Comparison of ENCODE assay signal across 9 mouse cellular contexts in genomic region chr4:148651045-148651444, GRCm38 (mm10). TPM values are rescaled to one million over a fixed set of nuclear protein-coding genes. Genes with fewer than 3 reads are reported as not detected.
A peak's percentile ranks its signal among the peaks of the same experiment; 100 is the strongest.
DNase-seq lines count a peak whose midpoint lies in the region; ATAC-seq and TF ChIP-seq lines count a peak whose summit lies in the region.
"Had no signal": no experiment of that assay in that cellular context is flagged by ENCODE, and none has a peak within 500 bp of the region (broad histone marks: within the 10 kb centered on the region; RNA-seq: fewer than 3 reads in every experiment).

No protein-coding gene starts in this region.

- no peak overlapping the region for H3K27ac ChIP-seq in kidney, embryonic 15.5 days
- H3K27ac ChIP-seq in hindbrain, embryonic 12.5 days: no peak overlapping the region
- H3K27ac ChIP-seq in small intestine, adult 2 months (ENCODE audit: insufficient read depth, low read depth, low read length): peak overlapping the region; percentile 70
- no peak overlapping the region for H3K27ac ChIP-seq in midbrain, embryonic 14.5 days (replicated peaks; ENCODE audit: low read depth, low read length)
- H3K27ac ChIP-seq: macrophage had no signal

- no peak for ATAC-seq in kidney, embryonic 15.5 days (replicated peaks; ENCODE audit: low FRiP score)
- peak; percentile 86 for ATAC-seq in cerebellum, adult (ENCODE audit: insufficient number of reproducible peaks, low FRiP score, low TSS enrichment)
- peak; percentile 80 for ATAC-seq in hindbrain, embryonic 12.5 days (ENCODE audit: low FRiP score)
- no peak for ATAC-seq in midbrain, embryonic 14.5 days (ENCODE audit: low FRiP score, low TSS enrichment)

- DNase-seq in kidney, adult 11 months: peak; percentile 61
- no peak for DNase-seq in retina, embryonic 14.5 days (ENCODE audit: low spot score)
- no peak for DNase-seq in midbrain, embryonic 14.5 days
- no peak for DNase-seq in right cerebral cortex, postnatal 14 days

- no peaks in the 10 kb centered on the region for H3K27me3 ChIP-seq in kidney, embryonic 15.5 days
- no peaks in the 10 kb centered on the region for H3K27me3 ChIP-seq in hindbrain, embryonic 12.5 days
- no peaks in the 10 kb centered on the region for H3K27me3 ChIP-seq in small intestine, adult 2 months (ENCODE audit: control insufficient read depth, insufficient read depth, low read length)
- no peaks in the 10 kb centered on the region for H3K27me3 ChIP-seq in midbrain, embryonic 14.5 days (ENCODE audit: control insufficient read depth, insufficient read depth, low read length)

- no peak for TF ChIP-seq CTCF in small intestine, adult 2 months (IDR thresholded peaks at IDR 0.05; ENCODE audit: extremely low read depth, insufficient read length, insufficient replicate concordance, low read depth, low read length)

- H3K4me3 ChIP-seq in kidney, embryonic 15.5 days (replicated peaks): no peak overlapping the region
- no peak overlapping the region for H3K4me3 ChIP-seq in hindbrain, embryonic 12.5 days
- H3K4me3 ChIP-seq in small intestine, adult 2 months (ENCODE audit: low read depth, low read length): no peak overlapping the region
- no peak overlapping the region for H3K4me3 ChIP-seq in midbrain, embryonic 14.5 days (replicated peaks; ENCODE audit: low read depth, low read length)

- 76% methylated on average over 9 of the region's 9 CpGs for WGBS in kidney, embryonic 15.5 days
- 35% methylated on average over 9 of the region's 9 CpGs for WGBS in hindbrain, embryonic 12.5 days
- WGBS in small intestine, adult 2 months: 26% methylated on average over 9 of the region's 9 CpGs
- WGBS in midbrain, embryonic 14.5 days: 76% methylated on average over 9 of the region's 9 CpGs

- TF ChIP-seq POLR2A in small intestine, adult 2 months (IDR thresholded peaks at IDR 0.05; ENCODE audit: low read depth, low read length): no peak

- no peak overlapping the region for H3K9ac ChIP-seq in kidney, embryonic 15.5 days
- no peak overlapping the region for H3K9ac ChIP-seq in hindbrain, embryonic 12.5 days
- no peak overlapping the region for H3K9ac ChIP-seq in midbrain, embryonic 14.5 days (replicated peaks; ENCODE audit: low read length)

- H3K4me2 ChIP-seq in kidney, embryonic 15.5 days: no peak overlapping the region
- H3K4me2 ChIP-seq in hindbrain, embryonic 12.5 days (replicated peaks): no peak overlapping the region
- no peak overlapping the region for H3K4me2 ChIP-seq in midbrain, embryonic 14.5 days (ENCODE audit: low read length)

- H3K36me3 ChIP-seq in kidney, embryonic 15.5 days: no peaks in the 10 kb centered on the region
- no peaks in the 10 kb centered on the region for H3K36me3 ChIP-seq in hindbrain, embryonic 12.5 days
- no peaks in the 10 kb centered on the region for H3K36me3 ChIP-seq in small intestine, adult 2 months (ENCODE audit: control insufficient read depth, insufficient read depth, low read length)
- no peaks in the 10 kb centered on the region for H3K36me3 ChIP-seq in midbrain, embryonic 14.5 days (ENCODE audit: control insufficient read depth, insufficient read depth, low read length)

- no peaks in the 10 kb centered on the region for H3K4me1 ChIP-seq in kidney, embryonic 15.5 days
- H3K4me1 ChIP-seq in hindbrain, embryonic 12.5 days: peaks cover 5% of the 10 kb centered on the region; the same call in 1 of the 2 replicates
- peaks cover 12% of the 10 kb centered on the region for H3K4me1 ChIP-seq in small intestine, adult 2 months (ENCODE audit: control insufficient read depth, insufficient read depth, insufficient read length, low read length)
- no peaks in the 10 kb centered on the region for H3K4me1 ChIP-seq in midbrain, embryonic 14.5 days (ENCODE audit: control insufficient read depth, insufficient read depth, low read length)

- H3K9me3 ChIP-seq in kidney, embryonic 15.5 days (replicated peaks): no peaks in the 10 kb centered on the region
- 0 out of 2 replicates have a peak, but pooled peaks cover 2% of the 10 kb centered on the region for H3K9me3 ChIP-seq in hindbrain, embryonic 12.5 days (replicated peaks)
- no peaks in the 10 kb centered on the region for H3K9me3 ChIP-seq in midbrain, embryonic 14.5 days (ENCODE audit: control insufficient read depth, low read length)

RNA-seq across cellular contexts. Expression of gene Gm572, which starts 7.9 kb away (rescaled TPM):
- polyA plus RNA-seq in kidney, embryonic 15.5 days (2015; fragmentation: Nextera tagmentation; extraction: Ambion mirVana): not detected in 2 replicates
- polyA plus RNA-seq in hindbrain, embryonic 12.5 days (2016; fragmentation: Nextera tagmentation; extraction: Ambion mirVana): not detected in 2 replicates
- polyA plus RNA-seq in small intestine, adult 2 months (2012; rRNA removed): 0.08 TPM in 1 of 2 replicates, not detected in the other
- not detected in 2 replicates for polyA plus RNA-seq in midbrain, embryonic 14.5 days (2014; fragmentation: Nextera tagmentation; extraction: Ambion mirVana)
- polyA plus RNA-seq: macrophage had no signal

RNA-seq across cellular contexts. Expression of gene Tardbp, which starts 24.2 kb away (rescaled TPM):
- 360 and 392 TPM in 2 replicates for polyA plus RNA-seq in kidney, embryonic 15.5 days (2015; fragmentation: Nextera tagmentation; extraction: Ambion mirVana)
- 333 and 353 TPM in 2 replicates for polyA plus RNA-seq in hindbrain, embryonic 12.5 days (2016; fragmentation: Nextera tagmentation; extraction: Ambion mirVana)
- polyA plus RNA-seq in small intestine, adult 2 months (2012; rRNA removed): 6.7 and 7.7 TPM in 2 replicates
- polyA plus RNA-seq in midbrain, embryonic 14.5 days (2014; fragmentation: Nextera tagmentation; extraction: Ambion mirVana): 105 and 106 TPM in 2 replicates

RNA-seq across cellular contexts. Expression of gene Masp2, which starts 48.7 kb away (rescaled TPM):
- 0.44 and 0.69 TPM in 2 replicates for polyA plus RNA-seq in kidney, embryonic 15.5 days (2015; fragmentation: Nextera tagmentation; extraction: Ambion mirVana)
- 0.44 and 0.45 TPM in 2 replicates for polyA plus RNA-seq in hindbrain, embryonic 12.5 days (2016; fragmentation: Nextera tagmentation; extraction: Ambion mirVana)
- polyA plus RNA-seq in small intestine, adult 2 months (2012; rRNA removed): 0.16 and 1.7 TPM in 2 replicates
- 0.51 and 1.00 TPM in 2 replicates for polyA plus RNA-seq in midbrain, embryonic 14.5 days (2014; fragmentation: Nextera tagmentation; extraction: Ambion mirVana)

RNA-seq across cellular contexts. Expression of gene Srm, which starts 59.7 kb away (rescaled TPM):
- polyA plus RNA-seq in kidney, embryonic 15.5 days (2015; fragmentation: Nextera tagmentation; extraction: Ambion mirVana): 192 and 209 TPM in 2 replicates
- 143 and 148 TPM in 2 replicates for polyA plus RNA-seq in hindbrain, embryonic 12.5 days (2016; fragmentation: Nextera tagmentation; extraction: Ambion mirVana)
- polyA plus RNA-seq in small intestine, adult 2 months (2012; rRNA removed): 42.6 and 44.5 TPM in 2 replicates
- polyA plus RNA-seq in midbrain, embryonic 14.5 days (2014; fragmentation: Nextera tagmentation; extraction: Ambion mirVana): 146 and 171 TPM in 2 replicates

Comparison
In these comparisons a context has a peak if more than half of its experiments do, and no peak if none do; other contexts are left out.
1. ATAC-seq: peak in cerebellum, adult (single experiment) and hindbrain, embryonic 12.5 days (single experiment); none in kidney, embryonic 15.5 days (single experiment) and midbrain, embryonic 14.5 days (single experiment).
2. RNA of gene Tardbp, which starts 24.2 kb away (polyA plus RNA-seq): 360 to 392 TPM in kidney, embryonic 15.5 days, 333 to 353 TPM in hindbrain, embryonic 12.5 days and 105 to 106 TPM in midbrain, embryonic 14.5 days; 6.7 to 7.7 TPM in small intestine, adult 2 months; every median in the first group is over 10 times any median in the second.